Mouse (Mus musculus) liver, adult 2 months (tissue): ENCODE results near the gene Sema3a. TPM values are rescaled to one million over a fixed set of nuclear protein-coding genes. Genes with fewer than 3 reads are reported as not detected.

Experiments
- DNase-seq: peaks from one replicate; pipeline ENCODE4 v3.0.0-alpha.2; 2011; ENCODE audit warnings: low read depth, low spot score; ENCODE audit errors: extremely low read depth
- H3K27ac ChIP-seq: fragments of 200-500 bp; replicated peaks from 2 replicates; pipeline ENCODE4 v1.5.1; 2012; ENCODE audit warnings: low read depth, mild to moderate bottlenecking, control low read depth, inconsistent platforms, low read length; ENCODE audit not compliant: insufficient read depth
- H3K27me3 ChIP-seq: fragments of 200-500 bp; 2 replicates; pipeline ENCODE4 v1.6.1; 2012; ENCODE audit warnings: mild to moderate bottlenecking, moderate library complexity, low read length, inconsistent platforms; ENCODE audit not compliant: control insufficient read depth, insufficient read depth
- H3K36me3 ChIP-seq: fragments of 200-500 bp; 2 replicates; pipeline ENCODE4 v1.6.1; 2012; ENCODE audit warnings: low read length, inconsistent platforms; ENCODE audit not compliant: control insufficient read depth, insufficient read depth
- H3K4me1 ChIP-seq: fragments of 200-500 bp; 2 replicates; pipeline ENCODE4 v1.6.1; 2011; ENCODE audit warnings: low read length; ENCODE audit not compliant: control insufficient read depth, insufficient read depth
- H3K4me3 ChIP-seq: fragments of 200-500 bp; 2 replicates; pipeline ENCODE4 v1.5.1; 2011; ENCODE audit warnings: low read depth, mild to moderate bottlenecking, control low read depth, low read length, moderate library complexity; ENCODE audit not compliant: insufficient read depth
- H3K79me2 ChIP-seq: fragments of 200-500 bp; 2 replicates; pipeline ENCODE4 v1.6.1; 2012; ENCODE audit warnings: inconsistent platforms, mild to moderate bottlenecking, low read length, moderate library complexity; ENCODE audit not compliant: control insufficient read depth, insufficient read depth
- H3K9ac ChIP-seq: fragments of 200-500 bp; 2 replicates; pipeline ENCODE4 v1.6.1; 2012; ENCODE audit warnings: low read depth, mild to moderate bottlenecking, control low read depth, inconsistent platforms, low read length
- CTCF ChIP-seq: fragments of 200-500 bp; IDR thresholded peaks from 2 replicates; pipeline ENCODE4 v1.5.1; 2011; ENCODE audit warnings: low read depth, low read length, control low read depth
- POLR2A ChIP-seq: fragments of 200-500 bp; IDR thresholded peaks from 2 replicates; pipeline ENCODE4 v1.6.1; 2011; ENCODE audit warnings: low read length, control low read depth; ENCODE audit not compliant: insufficient read depth; ENCODE audit errors: extremely low read depth
- WGBS: fragments of 180-500 bp; shearing (Covaris S2); methylation state at CpG from one replicate; pipeline ENCODE4 v1.1.7; 2018; 5-methylcytosine and 5-hydroxymethylcytosine counted together
- polyA plus RNA-seq: library from polyadenylated mRNA; depleted of rRNA; stranded (reverse); fragments of >200 nt; gene quantifications from 2 replicates; pipeline ENCODE4 v1.2.3, GENCODE M21; 2012
- total RNA-seq: library from RNA; depleted of rRNA; stranded (reverse); fragments of >200 nt; gene quantifications from 2 replicates; pipeline ENCODE4 v1.2.3, GENCODE M21; 2014

The Sema3a gene
- total and polyA plus RNA-seq, 2 experiments = 0.06 to 0.18 TPM

DNA sequence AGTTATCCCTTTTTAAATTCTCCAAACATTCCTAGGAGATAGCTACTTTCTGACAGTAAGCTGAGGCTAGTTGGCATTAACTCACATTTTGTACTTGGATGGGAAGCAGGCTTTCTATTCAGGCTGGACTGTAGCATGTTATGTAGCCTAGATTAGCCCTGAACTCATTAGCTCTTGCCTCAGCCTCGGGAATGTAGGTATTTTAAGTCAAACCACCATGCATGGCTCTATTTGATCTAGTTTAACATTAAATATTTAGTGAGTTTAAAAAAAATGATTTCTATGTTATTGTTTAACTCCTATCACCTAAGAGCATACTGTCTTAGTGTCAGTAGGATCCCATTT is 423.0 kb downstream of the Sema3a start:
- 30% methylated on average over 1 of the region's 1 CpGs for WGBS
- no peak overlapping the region for H3K9ac ChIP-seq
- no peaks in the 10 kb centered on the region; the same call in 1 of the 2 replicates for H3K4me1 ChIP-seq
- H3K79me2 ChIP-seq = no peaks in the 10 kb centered on the region
- H3K36me3 ChIP-seq = no peaks in the 10 kb centered on the region
- no peak overlapping the region for H3K4me3 ChIP-seq
- no peak overlapping the region for H3K27ac ChIP-seq
- DNase-seq = no peak
- no peaks in the 10 kb centered on the region for H3K27me3 ChIP-seq
- no peak for TF ChIP-seq POLR2A
- TF ChIP-seq CTCF = no peak

DNA sequence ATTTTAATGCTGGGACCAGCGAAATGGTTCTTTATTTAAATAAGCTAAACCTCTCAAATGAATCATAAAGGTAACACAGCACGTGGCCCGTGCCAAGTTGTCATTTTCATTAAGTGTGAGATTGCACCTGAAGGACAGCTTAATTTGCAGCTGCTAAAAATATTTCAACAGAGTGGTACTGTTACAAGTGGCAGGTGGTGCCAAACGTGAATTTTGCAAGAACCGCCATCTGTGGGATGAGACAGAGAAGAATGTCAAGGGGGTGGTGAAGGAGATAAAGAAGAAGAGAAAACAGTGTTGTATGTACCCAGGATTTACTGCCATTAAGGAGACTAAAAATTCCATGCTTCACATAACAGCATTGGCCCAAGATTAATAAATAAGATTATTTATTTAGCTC is 423.9 kb downstream of the Sema3a start:
- no peak overlapping the region for H3K9ac ChIP-seq
- no peaks in the 10 kb centered on the region for H3K36me3 ChIP-seq
- H3K27me3 ChIP-seq = no peaks in the 10 kb centered on the region
- WGBS = 85% methylated on average over 5 of the region's 5 CpGs
- H3K4me3 ChIP-seq = no peak overlapping the region
- DNase-seq = no peak
- H3K27ac ChIP-seq = no peak overlapping the region
- H3K4me1 ChIP-seq = no peaks in the 10 kb centered on the region; the same call in 1 of the 2 replicates
- no peak for TF ChIP-seq CTCF
- no peak for TF ChIP-seq POLR2A
- H3K79me2 ChIP-seq = no peaks in the 10 kb centered on the region

GRCm38 (mm10) chr5:13550953-13551352 is 425.7 kb downstream of the Sema3a start:
- no peak overlapping the region for H3K4me3 ChIP-seq
- 87% methylated on average over 1 of the region's 1 CpGs for WGBS
- H3K36me3 ChIP-seq = no peaks in the 10 kb centered on the region
- no peak for DNase-seq
- no peak overlapping the region for H3K27ac ChIP-seq
- H3K79me2 ChIP-seq = no peaks in the 10 kb centered on the region
- no peaks in the 10 kb centered on the region for H3K27me3 ChIP-seq
- H3K9ac ChIP-seq = no peak overlapping the region
- H3K4me1 ChIP-seq = no peaks in the 10 kb centered on the region; the same call in 1 of the 2 replicates
- TF ChIP-seq CTCF (no peak), POLR2A (no peak)

DNA sequence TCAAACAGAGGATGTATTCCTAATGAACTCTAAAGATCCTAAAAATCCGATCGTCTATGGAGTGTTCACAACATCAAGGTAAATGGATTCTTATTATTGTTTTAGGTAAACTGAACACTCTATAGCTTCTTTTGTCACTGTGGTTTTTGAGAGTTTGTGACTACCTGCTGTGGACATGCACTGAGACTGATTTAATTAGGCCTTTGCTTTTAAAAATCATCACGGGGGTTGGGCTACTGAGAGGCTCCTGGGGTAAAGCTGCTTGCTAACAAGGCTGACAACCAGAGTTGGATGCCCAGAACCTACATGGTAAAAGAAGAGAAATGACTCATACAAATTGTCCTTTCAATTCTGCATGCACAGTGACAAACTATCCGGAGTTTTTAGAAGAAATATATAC is 432.0 kb downstream of the Sema3a start:
- Histone ChIP-seq H3K79me2 (no peaks in the 10 kb centered on the region), H3K9ac (no peak overlapping the region), H3K27me3 (no peaks in the 10 kb centered on the region), H3K4me3 (no peak overlapping the region), H3K4me1 (no peaks in the 10 kb centered on the region), H3K27ac (no peak overlapping the region), H3K36me3 (no peaks in the 10 kb centered on the region)
- 75% methylated on average over 4 of the region's 4 CpGs for WGBS
- DNase-seq = no peak
- TF ChIP-seq CTCF (no peak), POLR2A (no peak)

DNA sequence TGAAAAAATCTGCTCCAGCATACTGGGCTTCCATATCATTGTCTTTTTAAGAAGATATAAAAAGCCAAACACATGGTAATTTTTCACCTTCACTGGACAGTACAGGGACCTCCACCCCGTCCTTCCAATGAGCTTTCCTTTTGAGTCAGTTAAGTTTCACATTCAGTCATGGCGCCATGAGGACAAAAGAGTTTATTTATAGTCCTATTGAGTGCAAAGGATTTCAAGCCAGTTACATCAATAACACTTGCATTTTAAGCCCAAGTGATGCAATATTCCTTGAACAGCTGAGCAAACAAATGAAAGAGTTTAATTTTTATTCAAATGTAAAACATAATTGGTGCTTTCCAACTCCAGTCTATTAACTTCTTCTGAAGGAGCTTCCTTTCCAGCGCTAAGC is 448.7 kb downstream of the Sema3a start:
- no peaks in the 10 kb centered on the region for H3K4me1 ChIP-seq
- no peaks in the 10 kb centered on the region for H3K79me2 ChIP-seq
- no peak overlapping the region for H3K9ac ChIP-seq
- no peak overlapping the region for H3K27ac ChIP-seq
- TF ChIP-seq CTCF (no peak), POLR2A (no peak)
- H3K27me3 ChIP-seq = no peaks in the 10 kb centered on the region
- DNase-seq = no peak
- WGBS = 89% methylated on average over 3 of the region's 3 CpGs
- no peaks in the 10 kb centered on the region for H3K36me3 ChIP-seq
- H3K4me3 ChIP-seq = no peak overlapping the region

- Histone ChIP-seq H3K79me2 (no peaks in the 10 kb centered on the region), H3K4me3 (no peak overlapping the region), H3K27ac (no peak overlapping the region), H3K9ac (no peak overlapping the region), H3K27me3 (no peaks in the 10 kb centered on the region), H3K36me3 (no peaks in the 10 kb centered on the region), H3K4me1 (no peaks in the 10 kb centered on the region)
- 97% methylated on average over 2 of the region's 2 CpGs for WGBS
- no peak for DNase-seq
- TF ChIP-seq CTCF (no peak), POLR2A (no peak)
Observed at GRCm38 (mm10) chr5:13579123-13579522, 453.9 kb downstream of the Sema3a start.
